Mouse (Mus musculus): ENCODE results near the gene Zfp46.

- TF ChIP-seq CTCF (IDR thresholded peaks at IDR 0.05; ENCODE audit: low read depth) (peak; percentile 86), EP300 (IDR thresholded peaks at IDR 0.05; ENCODE audit: low read depth) (no peak)
Observed at GRCm38 (mm10) chr4:136239622-136240021, 44.9 kb upstream of the Zfp46 start.

Data from liver, postnatal 0 days (tissue).